Mouse (Mus musculus): ENCODE results near the gene Xpc.

DNA sequence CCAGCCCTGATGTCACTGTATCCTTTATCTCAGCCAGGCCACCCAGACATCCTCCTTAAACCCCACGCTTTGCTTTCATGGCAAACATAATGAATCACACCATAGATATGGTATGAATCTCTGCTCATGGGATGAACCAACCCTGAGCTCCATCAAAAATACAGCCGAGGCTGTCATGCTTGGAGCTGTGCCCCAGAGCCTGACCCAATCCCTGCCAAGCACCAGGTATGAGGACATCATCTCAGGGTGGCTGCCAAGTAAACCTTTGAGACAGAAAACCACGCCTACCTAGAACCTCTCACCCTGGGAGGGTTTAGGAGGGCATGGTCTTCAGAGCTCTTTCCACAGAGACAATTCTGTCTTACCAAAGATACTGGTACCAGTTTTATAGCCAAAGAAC lies 47.3 kb upstream of the Xpc start:
- no peak for TF ChIP-seq MAFK (IDR thresholded peaks at IDR 0.05; ENCODE audit: insufficient read depth, low read depth, low read length)
- TF ChIP-seq ZC3H11A (IDR thresholded peaks at IDR 0.05; ENCODE audit: borderline replicate concordance, low read depth, low read length) = no peak
- TF ChIP-seq HCFC1 (IDR thresholded peaks at IDR 0.05; ENCODE audit: borderline replicate concordance, insufficient read depth, low read length) = no peak
- TF ChIP-seq CHD2 (IDR thresholded peaks at IDR 0.05; ENCODE audit: low read depth, low read length) = no peak
